Mouse (Mus musculus) layer of hippocampus, postnatal 14 days (tissue): ENCODE measurements at regions not wholly inside any gene's neighbourhood (a gene's known extent, or its start where the extent isn't known, plus 50 kb on each side); places are given as distances from the start of the nearest gene placed in this dataset.

ENCODE experiments used
- DNase-seq, 2 experiments: peaks; one replicate each; pipeline ENCODE4 v3.0.0; 2021 to 2022; ENCODE audit warnings: low spot score in 2 of 2, mixed read lengths in 1 of 2

DNA sequence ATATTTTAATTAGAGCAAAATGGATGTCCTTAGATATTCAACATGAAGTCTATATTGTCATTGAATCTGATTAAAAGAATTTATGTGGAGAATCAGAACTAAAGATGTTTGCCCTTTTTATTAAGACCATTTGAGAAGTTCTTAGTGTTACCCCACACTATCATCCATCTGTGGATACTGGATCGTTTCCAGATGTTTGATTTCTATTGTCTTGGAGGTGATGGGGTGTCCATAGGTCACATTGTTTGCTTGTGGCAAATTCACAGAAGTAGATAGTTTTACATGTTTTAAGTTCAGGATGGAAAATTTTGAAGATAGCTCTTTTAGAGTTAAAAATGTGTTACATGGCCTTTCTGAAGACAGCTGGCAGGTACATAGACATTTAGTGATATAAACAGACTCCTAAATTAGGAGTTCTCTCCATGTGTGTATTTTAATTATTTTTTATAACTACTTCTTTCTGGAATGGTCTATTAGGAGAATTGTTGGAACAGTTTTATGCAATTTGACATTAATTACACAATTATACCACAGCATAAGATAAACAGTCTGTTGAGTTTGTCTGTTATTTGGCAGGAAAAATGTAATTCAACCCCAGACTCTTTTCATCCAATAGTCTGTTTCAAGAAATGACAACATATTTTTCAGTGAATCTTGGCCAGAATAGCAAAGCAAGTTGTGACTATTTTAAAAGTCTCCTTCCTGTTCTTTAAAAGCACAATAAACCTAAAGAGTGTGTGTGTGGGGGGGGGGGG is 368.8 kb upstream of the Plscr5 start:
- DNase-seq = peak in 1 of 2 experiments; percentile 47

DNA sequence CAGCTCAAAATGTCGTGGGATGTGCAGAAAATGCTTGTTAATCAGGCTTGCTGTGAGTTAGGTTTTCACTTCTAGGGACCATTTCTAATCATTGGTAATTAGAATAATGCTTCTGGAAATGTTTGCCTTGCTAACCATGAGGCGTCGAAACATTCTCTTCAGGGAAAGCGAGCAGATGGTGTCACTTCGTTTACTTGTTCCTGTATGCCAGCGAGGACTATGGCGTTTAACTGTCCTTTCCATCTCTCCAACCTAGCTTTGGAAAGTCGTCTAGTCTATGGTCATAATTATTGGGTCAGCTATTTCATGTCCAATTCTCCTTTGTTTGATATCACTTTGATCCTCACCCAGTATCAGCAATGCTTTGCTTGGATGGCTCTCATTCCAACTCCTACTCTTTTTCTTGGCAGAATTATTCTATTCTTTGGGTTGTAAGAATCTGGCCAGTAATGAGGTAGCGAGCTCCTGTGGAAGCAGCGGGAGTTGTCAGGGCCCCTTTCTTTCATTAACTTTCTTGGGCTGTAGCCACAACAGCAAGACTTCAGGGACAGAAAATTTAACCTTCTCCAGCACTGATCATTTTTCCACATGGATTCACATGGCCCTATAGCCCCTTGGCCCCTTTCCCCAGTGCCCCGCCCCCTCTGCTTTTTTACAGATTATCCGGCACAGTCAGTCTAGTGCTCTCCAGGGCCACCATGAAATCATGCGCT is 374.0 kb upstream of the Plscr5 start:
- peak in 1 of 2 experiments; percentile 9 for DNase-seq

DNA sequence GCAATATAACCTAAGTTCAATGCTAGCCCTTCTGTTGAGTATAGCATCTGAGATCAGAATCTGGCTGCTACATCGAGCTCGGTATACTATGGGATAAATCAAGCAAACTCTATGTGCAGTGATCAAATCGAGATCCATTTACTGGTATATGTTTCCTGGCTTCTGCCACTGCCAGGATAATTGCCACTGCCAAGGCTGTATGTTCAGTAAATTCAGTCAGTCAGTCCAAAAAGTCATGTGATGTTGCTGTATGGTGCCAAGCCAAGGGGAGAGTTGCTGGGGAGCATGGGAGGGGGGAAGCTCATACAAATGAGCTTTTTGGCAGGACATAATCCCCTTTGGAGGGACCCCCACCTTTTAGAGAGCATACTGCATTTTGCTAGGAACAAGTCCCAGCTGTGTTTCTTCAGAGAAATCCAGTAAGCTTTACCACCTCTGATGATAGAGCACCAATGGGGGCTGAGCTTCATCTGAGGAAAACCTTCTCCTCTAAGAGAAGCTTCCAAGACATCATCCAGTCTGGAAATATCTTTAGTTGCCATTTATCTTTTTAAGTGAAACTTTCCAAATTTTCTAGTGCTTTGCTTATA is 389.3 kb upstream of the Plscr5 start:
- DNase-seq = no peak

DNA sequence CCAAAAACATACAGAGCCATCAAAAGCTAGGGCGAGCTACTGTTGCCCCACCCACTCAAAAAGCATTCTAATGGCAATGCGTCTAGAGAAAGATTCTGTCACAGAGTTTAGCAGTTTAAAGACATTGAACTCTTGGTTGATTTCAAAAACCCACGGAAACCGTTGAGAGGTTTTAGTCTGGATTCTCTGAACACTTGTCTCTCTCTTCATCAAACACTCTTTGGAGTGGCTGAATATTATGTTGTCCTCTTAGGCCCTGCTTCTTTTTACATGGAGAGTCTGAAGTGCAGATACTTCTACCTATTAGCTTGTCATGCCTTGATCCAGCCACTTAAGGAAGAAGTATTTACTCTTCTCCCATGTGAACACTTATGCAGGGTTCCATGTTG is 393.9 kb upstream of the Plscr5 start:
- DNase-seq = no peak

DNA sequence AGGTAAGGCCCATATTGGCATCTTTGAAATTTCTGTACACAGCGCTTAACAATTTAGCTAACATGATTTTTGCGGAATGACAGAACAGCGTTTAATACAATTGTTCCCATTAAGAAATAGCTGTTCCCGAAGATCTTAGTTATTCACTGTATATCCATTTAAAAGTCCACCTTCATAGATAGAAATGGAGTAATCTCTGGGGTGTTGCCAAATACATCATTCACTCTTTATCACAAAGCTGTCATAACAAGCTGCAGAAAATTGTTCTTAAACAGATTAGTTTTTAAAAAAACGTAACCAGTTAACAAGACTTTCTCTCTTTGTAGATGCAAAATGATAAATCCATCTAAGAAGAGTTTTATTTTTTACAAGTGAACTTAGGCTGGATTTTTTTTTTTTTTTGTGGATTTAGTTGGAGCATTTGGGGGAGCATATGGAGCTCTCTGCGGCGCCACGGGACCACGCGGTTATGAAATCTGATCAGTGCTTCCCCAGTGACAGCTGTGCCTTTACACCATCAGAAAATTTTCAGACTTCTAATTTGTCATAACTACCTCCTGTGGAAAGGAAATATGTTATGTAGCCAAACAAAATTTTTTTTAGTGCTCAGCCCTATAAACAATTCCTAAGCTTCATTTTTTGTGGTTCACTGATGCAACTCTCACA is 394.4 kb upstream of the Plscr5 start:
- DNase-seq = peak; percentile 17 to 68

DNA sequence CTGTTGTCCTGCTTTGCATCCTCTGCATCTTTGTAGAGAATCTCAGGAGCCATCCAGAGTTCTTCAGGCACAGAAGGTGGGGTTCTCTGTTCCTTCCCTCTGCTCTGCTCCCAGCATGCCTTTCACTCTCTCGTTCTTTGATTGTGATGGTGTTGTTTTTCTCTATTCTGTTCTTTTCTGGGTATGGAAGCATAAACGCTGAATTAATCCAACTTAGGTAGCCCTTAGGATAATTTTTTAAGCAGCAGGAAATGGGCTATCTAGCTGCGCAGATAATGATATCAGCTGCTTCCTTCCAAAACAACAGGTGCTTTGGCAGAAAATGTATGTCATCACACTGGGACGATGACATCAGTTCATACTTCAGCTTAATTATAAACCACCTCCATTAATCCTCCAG is 395.8 kb upstream of the Plscr5 start:
- DNase-seq = no peak

DNA sequence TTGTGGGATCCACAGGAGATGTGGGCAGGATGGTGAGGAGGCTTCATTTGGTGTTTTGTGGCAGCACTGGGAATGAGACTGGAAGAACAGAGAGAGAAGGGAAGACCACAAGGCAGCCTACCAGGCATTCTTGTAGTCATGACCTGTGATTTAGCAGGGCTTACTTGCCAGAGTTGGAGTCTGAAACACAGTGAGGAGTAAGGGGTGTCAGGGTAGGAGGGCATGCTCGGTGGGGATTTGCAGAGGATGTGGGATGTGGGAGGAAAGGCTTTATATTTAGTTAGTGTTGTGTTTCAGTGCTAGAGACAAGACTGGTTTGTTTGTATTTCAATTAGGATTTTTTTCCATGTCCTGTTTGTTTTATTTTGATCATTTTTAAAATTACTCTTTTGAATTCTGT is 387.3 kb upstream of the Zic1 start:
- no peak for DNase-seq

DNA sequence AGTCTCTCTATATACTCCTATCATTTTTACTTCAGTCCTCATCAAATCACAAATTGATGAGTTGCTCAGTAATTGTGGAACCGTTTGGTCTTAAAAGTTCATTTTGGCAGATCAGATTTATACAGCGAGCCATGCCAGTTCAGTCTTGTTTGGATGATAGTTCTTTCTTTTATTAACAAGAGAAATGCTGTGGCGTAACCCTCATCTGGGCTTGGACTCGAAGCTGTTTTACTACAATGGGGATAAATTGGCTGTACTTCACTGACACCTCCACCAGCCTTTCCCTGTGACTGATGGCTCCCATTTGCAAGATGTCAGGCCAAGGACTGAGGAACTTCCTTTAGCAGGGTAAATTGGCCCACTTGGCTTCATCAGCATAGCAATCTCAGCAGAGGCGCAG is 345.5 kb upstream of the Zic1 start:
- DNase-seq = no peak

DNA sequence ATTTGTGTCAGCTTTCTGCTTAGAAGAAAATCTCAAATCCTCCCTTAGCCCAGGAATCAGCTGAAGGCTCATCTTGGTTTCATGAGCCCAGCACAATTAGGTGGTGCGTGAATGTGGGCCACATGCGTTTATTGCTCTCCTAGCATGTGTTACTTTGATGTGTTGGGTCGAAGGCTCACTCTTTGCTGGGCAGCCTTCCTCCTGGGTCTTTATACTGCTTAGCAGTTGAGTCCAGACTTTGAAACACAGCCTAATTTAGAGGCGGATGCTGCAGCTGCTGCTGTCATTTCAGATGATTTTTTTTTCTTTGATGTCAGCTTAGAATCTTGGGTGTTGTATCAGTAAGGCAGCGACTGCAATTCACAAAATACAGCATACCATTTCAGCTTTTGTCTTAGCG is 315.2 kb upstream of the Zic1 start:
- DNase-seq = no peak

DNA sequence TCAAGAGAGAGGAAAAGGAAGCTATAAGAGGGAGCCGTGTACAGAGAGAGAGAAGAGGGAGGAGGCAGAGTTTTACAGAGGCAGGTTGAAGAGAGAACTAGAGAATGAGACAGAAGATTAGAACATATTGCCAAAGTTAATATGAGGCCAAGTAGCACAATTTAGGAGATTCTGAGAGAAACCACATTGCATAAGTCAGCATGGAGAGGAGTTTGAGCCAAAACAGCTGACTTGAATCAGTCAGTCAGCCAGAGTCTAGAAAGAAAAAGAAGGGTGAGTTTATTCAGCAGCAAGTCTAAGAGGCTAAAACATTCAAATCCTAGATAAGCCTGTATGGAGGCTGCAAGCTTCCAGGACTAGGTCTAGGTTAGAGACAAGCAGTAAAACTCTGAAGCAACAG is 301.1 kb upstream of the Zic1 start:
- no peak for DNase-seq

DNA sequence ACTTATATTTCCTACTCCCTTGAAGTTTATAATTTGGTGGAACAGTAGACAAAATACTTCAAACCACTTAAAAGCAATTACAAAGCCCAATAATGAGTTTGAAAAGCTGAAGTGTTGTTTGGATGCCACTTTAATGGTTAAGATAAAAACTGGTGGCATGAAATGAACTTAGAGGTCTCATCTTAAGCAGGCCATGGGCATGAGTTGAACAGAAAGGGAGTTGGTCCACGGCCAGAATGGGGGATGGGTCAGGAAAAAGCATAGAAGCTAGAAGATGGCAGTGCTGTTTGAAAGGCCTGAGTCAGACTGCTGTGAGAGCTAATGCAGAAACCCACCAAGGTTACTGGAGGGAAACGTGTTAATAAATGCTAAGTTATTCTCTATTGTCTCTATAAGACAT is 294.5 kb upstream of the Zic1 start:
- DNase-seq = no peak

DNA sequence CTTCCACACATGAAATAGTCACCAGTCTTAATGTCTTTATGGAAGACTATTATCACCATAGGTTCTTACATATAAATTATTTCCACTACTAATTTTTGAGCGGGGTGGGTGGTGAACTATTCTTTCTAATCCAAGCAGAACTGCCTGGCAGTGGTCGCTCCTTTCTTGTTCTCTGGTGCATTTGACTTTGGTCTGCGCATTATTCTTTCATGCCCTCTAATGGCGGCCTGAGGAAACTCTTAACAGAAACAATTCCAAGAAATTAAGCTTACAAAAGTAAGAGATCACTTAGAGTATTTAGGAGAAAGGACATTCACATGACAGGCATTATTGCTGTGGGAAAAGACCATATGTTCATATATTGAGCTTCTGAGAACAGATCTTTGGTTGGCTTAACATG is 288.5 kb upstream of the Zic1 start:
- peak in 1 of 2 experiments; percentile 5 for DNase-seq

DNA sequence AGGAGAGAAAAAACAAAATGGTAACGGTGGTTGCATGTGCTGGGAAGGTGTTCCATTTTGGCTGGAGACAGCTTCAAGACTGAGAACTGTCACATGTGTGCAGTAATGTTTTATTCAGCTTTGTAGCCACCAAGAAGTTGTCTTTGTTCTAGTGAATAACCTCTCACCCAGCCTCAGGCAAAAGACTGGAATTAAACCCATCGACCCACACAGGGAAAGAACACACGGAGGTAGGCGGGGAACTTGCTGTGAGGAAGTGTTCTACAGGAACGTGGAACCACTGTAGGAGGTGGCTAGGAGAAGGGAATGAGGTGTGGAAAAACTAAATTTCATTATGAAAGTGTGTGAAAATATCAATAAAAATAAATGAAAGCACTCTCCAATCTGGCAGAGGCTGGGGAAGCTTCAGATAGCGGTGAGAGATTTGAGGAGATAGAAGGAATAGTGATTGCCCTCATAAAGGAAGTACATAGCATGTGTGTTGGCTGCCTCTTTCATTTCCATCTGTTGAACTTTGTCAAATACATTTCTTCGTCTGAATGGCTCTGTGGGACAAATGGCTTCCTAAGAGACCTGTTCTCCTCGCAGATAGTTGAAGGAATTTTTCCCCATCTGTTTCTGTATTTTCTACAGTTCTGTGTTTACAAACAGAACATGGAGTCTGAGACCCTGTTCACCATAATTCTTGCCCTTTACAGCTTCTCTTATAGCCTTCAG is 286.9 kb upstream of the Zic1 start:
- DNase-seq = no peak

DNA sequence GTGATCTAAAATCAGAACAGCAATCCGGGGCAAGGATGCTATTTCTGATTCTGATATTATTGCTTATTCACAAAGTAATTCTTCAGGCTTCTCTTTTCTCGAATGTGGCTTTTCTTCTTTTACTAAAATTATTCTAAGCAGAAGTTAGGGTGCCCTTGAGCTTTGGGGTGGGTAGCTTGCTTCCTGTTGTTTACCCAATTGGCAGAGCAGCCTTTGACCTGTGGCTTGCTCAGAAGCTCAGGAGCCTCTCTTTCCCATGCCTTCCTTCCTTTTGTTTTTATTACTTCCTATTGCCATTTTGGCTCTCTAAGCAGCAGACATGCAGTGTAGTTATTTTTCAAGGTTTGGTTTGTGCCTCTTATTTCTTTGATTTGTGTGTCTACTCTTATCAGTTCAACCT is 244.8 kb upstream of the Zic1 start:
- no peak for DNase-seq

DNA sequence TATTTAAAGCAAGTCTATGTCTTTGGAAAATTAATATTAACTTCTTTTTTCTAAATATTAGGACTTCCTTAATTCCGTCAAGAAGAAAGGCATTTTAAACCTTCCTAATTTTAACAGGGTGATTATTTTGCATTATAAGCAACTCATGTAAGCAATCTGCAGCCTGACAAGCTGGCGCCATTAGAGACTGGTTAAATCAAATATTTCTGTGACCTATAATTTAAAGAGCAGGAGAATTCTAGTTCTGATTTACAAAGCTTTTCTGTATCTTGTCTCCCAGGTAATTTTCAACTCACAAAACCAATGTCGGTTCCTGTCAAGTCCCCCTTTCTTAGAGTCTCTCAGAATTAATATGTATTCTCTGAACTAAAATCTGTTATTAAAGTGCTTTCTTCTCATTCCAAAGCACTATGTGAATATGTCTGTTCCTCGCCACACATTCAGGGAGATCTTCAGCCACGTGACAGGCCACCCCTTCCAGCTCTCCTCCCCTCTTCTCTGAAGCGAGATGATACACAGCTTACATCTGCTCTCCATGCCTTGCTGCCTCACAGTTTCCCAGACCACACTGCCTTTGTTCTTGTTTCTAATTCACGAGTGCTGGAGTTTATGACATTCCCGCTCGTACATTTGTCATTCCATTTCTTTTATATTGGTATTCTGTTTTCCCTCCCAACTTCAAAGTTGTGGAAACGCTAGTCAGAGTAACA is 244.0 kb upstream of the Zic1 start:
- DNase-seq = peak in 1 of 2 experiments; percentile 4

DNA sequence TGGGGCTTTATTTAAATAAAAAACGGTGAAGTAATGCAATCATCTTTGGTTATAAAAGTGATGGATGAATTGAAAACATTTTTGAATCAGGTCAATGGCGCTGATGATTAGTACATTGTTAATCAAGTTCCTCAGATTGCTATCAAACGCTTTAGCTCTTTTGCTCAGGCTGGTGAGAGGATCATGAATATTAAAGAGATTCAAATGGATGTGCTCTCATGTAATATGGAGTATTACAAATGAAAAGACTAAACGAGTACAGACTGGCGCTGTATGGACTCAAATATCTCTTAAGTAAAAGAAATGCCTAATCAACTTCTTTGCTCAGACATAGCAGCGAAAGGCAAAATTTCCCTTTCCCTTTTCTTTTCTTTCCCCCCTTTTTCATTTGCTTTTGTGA is 236.1 kb upstream of the Zic1 start:
- no peak for DNase-seq

DNA sequence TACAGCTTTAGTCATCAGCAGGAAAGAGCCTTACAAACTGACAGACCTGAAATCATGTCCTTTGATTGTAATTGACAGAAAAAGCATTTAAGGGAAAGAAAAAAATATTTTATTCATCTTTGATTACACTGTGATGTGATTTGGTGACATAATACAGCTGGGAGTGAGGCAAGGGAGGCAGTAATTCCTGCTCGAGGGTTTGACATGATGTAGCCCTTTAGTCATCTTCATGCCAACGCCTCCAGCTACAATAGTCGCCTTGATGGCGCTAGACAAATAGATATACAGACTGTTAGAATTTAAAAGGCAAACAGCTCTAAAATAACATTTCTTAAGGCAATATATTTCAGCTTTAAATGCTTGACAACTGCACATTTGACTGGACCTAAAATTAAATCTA is 226.3 kb upstream of the Zic1 start:
- no peak for DNase-seq

DNA sequence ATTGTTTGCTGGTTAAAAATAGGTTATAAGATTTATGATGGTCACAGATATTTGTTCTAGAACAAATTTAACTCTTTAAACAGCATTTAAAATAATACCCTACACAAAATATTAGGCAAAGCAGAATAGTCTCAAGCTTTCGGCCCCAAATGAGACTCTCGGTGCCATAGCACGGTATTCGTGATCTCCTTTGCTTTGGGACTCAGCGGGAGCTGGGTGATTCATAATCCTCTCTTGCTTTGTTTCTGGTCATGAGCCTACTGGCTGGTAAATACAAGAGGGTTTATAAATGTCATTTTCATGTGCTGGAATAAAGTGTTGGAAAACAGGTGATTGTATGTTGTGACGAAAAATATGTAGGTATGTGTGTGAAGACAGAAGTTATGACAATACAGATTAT is 223.1 kb upstream of the Zic1 start:
- DNase-seq = no peak

DNA sequence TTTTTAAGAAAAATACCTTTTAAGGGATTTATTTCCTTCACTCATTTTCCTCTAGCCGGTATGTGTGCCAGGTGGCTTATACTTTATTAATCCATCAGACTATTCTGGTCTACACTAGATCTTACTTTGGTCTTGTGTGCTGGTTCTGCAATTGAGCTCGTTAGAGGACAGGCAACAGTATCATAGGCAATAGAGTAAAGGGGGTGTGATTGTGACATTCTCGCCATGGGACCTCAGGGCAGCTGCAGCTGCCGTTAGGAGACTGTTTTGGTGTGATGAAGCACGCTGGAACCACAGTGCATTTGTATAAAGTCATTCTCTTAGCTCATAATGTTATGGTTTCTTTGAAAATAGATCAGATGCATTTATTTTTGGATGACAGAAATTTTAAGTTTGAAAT is 222.3 kb upstream of the Zic1 start:
- no peak for DNase-seq

DNA sequence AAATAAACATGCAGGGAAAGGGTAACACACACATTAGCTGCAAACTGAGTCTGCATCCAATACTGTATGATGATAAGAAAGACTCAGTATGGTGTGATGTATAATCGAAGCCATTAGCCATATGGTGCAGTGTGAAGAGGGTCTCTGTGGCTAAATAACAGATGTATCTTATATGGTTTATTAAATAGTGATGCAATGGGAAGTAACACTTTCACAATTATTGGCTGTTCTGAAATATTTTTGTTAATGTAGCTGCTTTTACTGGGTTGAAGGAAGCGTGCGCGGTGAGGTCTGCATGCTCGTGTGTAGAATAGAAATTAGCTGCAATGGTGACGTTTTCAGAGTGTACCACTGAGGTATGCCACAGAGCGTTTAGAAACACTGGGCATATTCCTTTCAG is 221.7 kb upstream of the Zic1 start:
- DNase-seq = no peak

DNA sequence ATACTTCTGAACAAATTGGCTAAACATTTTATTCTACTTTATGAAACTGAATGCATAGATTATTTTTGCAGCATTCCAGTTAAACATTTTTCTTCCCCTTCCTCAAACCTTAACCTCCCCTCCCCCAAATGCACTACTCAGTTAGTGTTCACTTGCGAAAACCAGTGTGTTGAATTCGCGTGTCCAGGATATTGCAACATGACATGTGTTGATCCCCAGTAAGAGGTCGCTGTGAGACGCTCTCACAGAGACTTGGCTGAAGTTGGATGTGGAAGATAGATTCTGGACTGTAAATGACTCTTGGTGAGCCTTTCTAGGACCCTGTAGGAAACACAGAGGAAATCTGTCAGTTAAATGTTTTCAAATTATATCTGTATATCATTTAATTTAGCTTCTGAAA is 221.0 kb upstream of the Zic1 start:
- DNase-seq = no peak
